In the genomic region with DNA sequence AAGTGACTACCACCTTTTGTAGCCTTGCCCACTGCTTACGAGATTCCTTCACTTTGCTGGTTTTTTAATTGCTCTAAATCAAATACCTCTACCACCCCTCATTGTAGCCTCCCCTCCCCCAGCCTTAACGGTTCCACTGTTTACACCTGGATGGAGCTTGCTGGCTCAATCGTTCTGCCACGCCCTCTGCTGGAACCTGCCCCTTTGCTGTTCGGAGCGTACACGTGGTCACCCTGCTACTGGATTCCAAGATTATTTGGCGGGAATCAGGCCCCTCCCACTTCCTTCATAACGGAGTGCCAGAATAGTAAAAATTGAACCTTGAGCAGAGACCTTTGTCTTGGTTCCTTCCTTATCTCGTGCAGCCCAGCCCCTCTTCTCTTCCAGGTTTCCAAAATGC, we compare ENCODE assay signal across 7 mouse cellular contexts.
DNase-seq lines count a peak whose midpoint lies in the region; ATAC-seq and TF ChIP-seq lines count a peak whose summit lies in the region.
"Not testable (repeated sequence)": the region's sequence is repeated elsewhere in the genome, so short reads cannot be mapped to it uniquely, and the experiment has no call there.

No protein-coding gene starts in this region.

- H3K4me3 ChIP-seq in embryonic facial prominence, embryonic 10.5 days; forebrain, embryonic 11.5 days (ENCODE audit: low read depth, low read length); intestine, postnatal 0 days (ENCODE audit: low read depth, low read length); liver, embryonic 11.5 days (ENCODE audit: low read depth, low read length); midbrain, embryonic 11.5 days (ENCODE audit: low read depth, low read length); stomach, postnatal 0 days (ENCODE audit: low read depth, low read length): not testable (repeated sequence)

- not testable (repeated sequence) for ATAC-seq in forebrain, embryonic 11.5 days (replicated peaks; ENCODE audit: low FRiP score); intestine, postnatal 0 days; liver, embryonic 11.5 days (replicated peaks; ENCODE audit: low FRiP score); midbrain, embryonic 11.5 days (ENCODE audit: low FRiP score); stomach, postnatal 0 days (ENCODE audit: low FRiP score, low TSS enrichment)

- H3K4me2 ChIP-seq in forebrain, embryonic 11.5 days (ENCODE audit: low read depth, low read length, severe bottlenecking); intestine, postnatal 0 days (replicated peaks; ENCODE audit: low read depth); liver, embryonic 11.5 days; midbrain, embryonic 11.5 days; stomach, postnatal 0 days (replicated peaks; ENCODE audit: low read depth): not testable (repeated sequence)

- H3K36me3 ChIP-seq in embryonic facial prominence, embryonic 10.5 days (replicated peaks); forebrain, embryonic 11.5 days (ENCODE audit: control insufficient read depth, insufficient read depth, low read length); intestine, postnatal 0 days (ENCODE audit: control insufficient read depth, insufficient read depth); liver, embryonic 11.5 days (ENCODE audit: control insufficient read depth, insufficient read depth, low read length); midbrain, embryonic 11.5 days (ENCODE audit: control insufficient read depth, insufficient read depth, low read length); stomach, postnatal 0 days (ENCODE audit: control insufficient read depth, insufficient read depth, low read length): not testable (repeated sequence)

- 33% methylated on average over 10 of the region's 10 CpGs for WGBS in embryonic facial prominence, embryonic 10.5 days
- WGBS in forebrain, embryonic 11.5 days: 42% methylated on average over 10 of the region's 10 CpGs
- WGBS in intestine, postnatal 0 days: 25% methylated on average over 10 of the region's 10 CpGs
- WGBS in liver, embryonic 11.5 days: 36% methylated on average over 10 of the region's 10 CpGs
- WGBS in midbrain, embryonic 11.5 days: 35% methylated on average over 10 of the region's 10 CpGs
- 23% methylated on average over 10 of the region's 10 CpGs for WGBS in stomach, postnatal 0 days

- DNase-seq in embryonic facial prominence, embryonic 10.5 days (ENCODE audit: low spot score): peak; percentile 21
- DNase-seq in forebrain, embryonic 11.5 days (ENCODE audit: low spot score): peak; percentile 47
- DNase-seq in heart, postnatal 4 days: peak; percentile 2
- DNase-seq in liver, embryonic 11.5 days (ENCODE audit: low spot score): peak; percentile 29
- DNase-seq in midbrain, embryonic 11.5 days (ENCODE audit: low spot score, missing footprints): peak; percentile 71
- DNase-seq in stomach, postnatal 0 days (ENCODE audit: low spot score): peak; percentile 10

- H3K9me3 ChIP-seq in embryonic facial prominence, embryonic 10.5 days; forebrain, embryonic 11.5 days (ENCODE audit: control insufficient read depth, low read length); intestine, postnatal 0 days (ENCODE audit: control insufficient read depth); liver, embryonic 11.5 days (ENCODE audit: control insufficient read depth, low read length); midbrain, embryonic 11.5 days (ENCODE audit: control insufficient read depth, low read length); stomach, postnatal 0 days (ENCODE audit: control insufficient read depth, low read length): not testable (repeated sequence)

- TF ChIP-seq CTCF in intestine, postnatal 0 days (IDR thresholded peaks at IDR 0.05; ENCODE audit: low read depth): 0 out of 2 replicates have a peak, but pooled peaks have one; percentile 6
- not testable (repeated sequence) for TF ChIP-seq CTCF in stomach, postnatal 0 days (IDR thresholded peaks at IDR 0.05; ENCODE audit: low read depth)

- H3K27ac ChIP-seq in embryonic facial prominence, embryonic 10.5 days (replicated peaks); forebrain, embryonic 11.5 days (ENCODE audit: low read depth, low read length); intestine, postnatal 0 days (ENCODE audit: low read depth, low read length); liver, embryonic 11.5 days (ENCODE audit: low read depth, low read length); midbrain, embryonic 11.5 days (ENCODE audit: low read depth, low read length); stomach, postnatal 0 days (replicated peaks): not testable (repeated sequence)

- not testable (repeated sequence) for H3K9ac ChIP-seq in forebrain, embryonic 11.5 days (ENCODE audit: low read length); intestine, postnatal 0 days (ENCODE audit: low read depth, low read length); liver, embryonic 11.5 days (ENCODE audit: low read depth, low read length); midbrain, embryonic 11.5 days (ENCODE audit: low read length); stomach, postnatal 0 days (ENCODE audit: low read length)

- not testable (repeated sequence) for TF ChIP-seq EP300 in stomach, postnatal 0 days (optimal IDR thresholded peaks at IDR 0.05)

- H3K4me1 ChIP-seq in embryonic facial prominence, embryonic 10.5 days; forebrain, embryonic 11.5 days (replicated peaks; ENCODE audit: control insufficient read depth, insufficient read depth, low read length); intestine, postnatal 0 days (replicated peaks; ENCODE audit: control insufficient read depth, insufficient read depth, low read length); liver, embryonic 11.5 days (replicated peaks; ENCODE audit: control insufficient read depth, insufficient read depth, low read length); midbrain, embryonic 11.5 days (ENCODE audit: control insufficient read depth, insufficient read depth, low read length); stomach, postnatal 0 days (replicated peaks; ENCODE audit: control insufficient read depth, insufficient read depth): not testable (repeated sequence)

- peaks cover 15% of the 10 kb centered on the region; the same call in 1 of the 2 replicates for H3K27me3 ChIP-seq in embryonic facial prominence, embryonic 10.5 days (replicated peaks; ENCODE audit: low read depth, poor library complexity, severe bottlenecking)
- not testable (repeated sequence) for H3K27me3 ChIP-seq in forebrain, embryonic 11.5 days (ENCODE audit: control insufficient read depth, insufficient read depth, low read length); liver, embryonic 11.5 days (replicated peaks; ENCODE audit: control insufficient read depth, insufficient read depth, low read length); midbrain, embryonic 11.5 days (ENCODE audit: control insufficient read depth, insufficient read depth, low read length); stomach, postnatal 0 days (ENCODE audit: control insufficient read depth, insufficient read depth, low read length)
- peaks cover 13% of the 10 kb centered on the region; the same call in 1 of the 2 replicates for H3K27me3 ChIP-seq in intestine, postnatal 0 days (replicated peaks; ENCODE audit: control insufficient read depth, insufficient read depth, low read length)

Comparison
In these comparisons a context has a peak if more than half of its experiments do, and no peak if none do; other contexts are left out.
1. DNase-seq: peak in every context shown above with its lines; median percentile 71 in midbrain, embryonic 11.5 days; 47 in forebrain, embryonic 11.5 days; 29 in liver, embryonic 11.5 days; 21 in embryonic facial prominence, embryonic 10.5 days; 10 in stomach, postnatal 0 days; 2 in heart, postnatal 4 days.